Mouse (Mus musculus) MEL (cell line): ENCODE measurements around the gene Cers5. TPM values are rescaled to one million over a fixed set of nuclear protein-coding genes. Genes with fewer than 3 reads are reported as not detected.

Source experiments
- DNase-seq: peaks from one replicate; pipeline ENCODE4 v3.0.0; 2011; ENCODE audit warnings: low read depth, low spot score
- H3K27ac ChIP-seq: 2 replicates; pipeline ENCODE4 v1.5.1; 2012; ENCODE audit warnings: low read depth, mild to moderate bottlenecking, control low read depth, low read length, moderate library complexity; ENCODE audit not compliant: control insufficient read depth
- H3K27me3 ChIP-seq, 2 experiments: fragments of 150-350 bp in 1 of 2; sonication (generic) in 1 of 2; 2 replicates each; pipeline ENCODE4 v1.6.1; 2012; ENCODE audit warnings: low read length in 2 of 2, mild to moderate bottlenecking in 2 of 2, improper control_type of control experiment in 1 of 2, moderate library complexity in 1 of 2; ENCODE audit not compliant: insufficient read depth in 2 of 2, control insufficient read depth in 1 of 2
- H3K36me3 ChIP-seq, 2 experiments: 2 replicates each; pipeline ENCODE4 v1.6.1; 2012 to 2014; ENCODE audit warnings: low read length in 2 of 2, improper control_type of control experiment in 1 of 2, inconsistent platforms in 1 of 2, mild to moderate bottlenecking in 1 of 2; ENCODE audit not compliant: insufficient read depth in 2 of 2, control insufficient read depth in 1 of 2
- H3K4me1 ChIP-seq, 2 experiments: fragments of 150-350 bp in 1 of 2; sonication (generic) in 1 of 2; 2 replicates each; pipeline ENCODE4 v1.6.1; 2012; ENCODE audit warnings: low read length in 2 of 2, improper control_type of control experiment in 1 of 2, mild to moderate bottlenecking in 1 of 2; ENCODE audit not compliant: insufficient read depth in 2 of 2, control insufficient read depth in 1 of 2
- H3K4me3 ChIP-seq, 2 experiments: fragments of 150-350 bp in 1 of 2; sonication (generic) in 1 of 2; 2 replicates each; pipeline ENCODE4 v1.5.1; 2012; ENCODE audit warnings: low read depth in 2 of 2, low read length in 2 of 2, mild to moderate bottlenecking in 2 of 2, moderate library complexity in 2 of 2, control low read depth in 1 of 2, improper control_type of control experiment in 1 of 2; ENCODE audit not compliant: control insufficient read depth in 1 of 2, insufficient read depth in 1 of 2
- H3K79me2 ChIP-seq: 2 replicates; pipeline ENCODE4 v1.6.1; 2012; ENCODE audit warnings: mild to moderate bottlenecking, low read length, moderate library complexity; ENCODE audit not compliant: control insufficient read depth, poor library complexity, insufficient read depth
- H3K9ac ChIP-seq: 2 replicates; pipeline ENCODE4 v1.6.1; 2012; ENCODE audit warnings: low read depth, mild to moderate bottlenecking, control low read depth, low read length, moderate library complexity; ENCODE audit not compliant: control insufficient read depth, poor library complexity, severe bottlenecking
- H3K9me3 ChIP-seq: fragments of 150-350 bp; sonication (generic); replicated peaks from 2 replicates; pipeline ENCODE4 v1.6.1; 2012; ENCODE audit warnings: mild to moderate bottlenecking, low read length, improper control_type of control experiment, moderate library complexity; ENCODE audit not compliant: insufficient read depth
- BHLHE40 ChIP-seq: IDR thresholded peaks from 2 replicates; pipeline ENCODE4 v1.6.1; 2012; ENCODE audit warnings: low read depth, mild to moderate bottlenecking, inconsistent platforms, low read length, improper control_type of control experiment, borderline replicate concordance
- CHD1 ChIP-seq: IDR thresholded peaks from 2 replicates; pipeline ENCODE4 v1.6.1; 2012; ENCODE audit warnings: low read depth, mild to moderate bottlenecking, inconsistent platforms, low read length, improper control_type of control experiment
- CHD2 ChIP-seq: IDR thresholded peaks from 2 replicates; pipeline ENCODE4 v1.6.1; 2011; ENCODE audit warnings: low read length, improper control_type of control experiment
- CTCF ChIP-seq, 3 experiments: IDR thresholded peaks in 2 of 3; conservative IDR thresholded peaks in 1 of 3; 2 replicates each; pipeline ENCODE4 v1.5.1; 2011 to 2012; ENCODE audit warnings: low read length in 3 of 3, low read depth in 2 of 3, mild to moderate bottlenecking in 2 of 3, improper control_type of control experiment in 1 of 3, inconsistent platforms in 1 of 3, mixed read lengths in 1 of 3, moderate library complexity in 1 of 3; ENCODE audit not compliant: control insufficient read depth in 1 of 3, insufficient read depth in 1 of 3, poor library complexity in 1 of 3, severe bottlenecking in 1 of 3
- E2F4 ChIP-seq: IDR thresholded peaks from 2 replicates; pipeline ENCODE4 v1.6.1; 2011; ENCODE audit warnings: low read depth, low read length, improper control_type of control experiment, borderline replicate concordance
- ELF1 ChIP-seq: IDR thresholded peaks from 2 replicates; pipeline ENCODE4 v1.6.1; 2014; ENCODE audit warnings: low read depth, mild to moderate bottlenecking, inconsistent platforms, low read length, improper control_type of control experiment, moderate library complexity
- EP300 ChIP-seq, 2 experiments: IDR thresholded peaks; 2 replicates each; pipeline ENCODE4 v1.6.1; 2011; ENCODE audit warnings: improper control_type of control experiment in 2 of 2, low read length in 2 of 2, low read depth in 1 of 2, mild to moderate bottlenecking in 1 of 2
- ETS1 ChIP-seq: IDR thresholded peaks from 2 replicates; pipeline ENCODE4 v1.6.1; 2012; ENCODE audit warnings: low read depth, mild to moderate bottlenecking, inconsistent platforms, low read length, improper control_type of control experiment, moderate library complexity
- GABPA ChIP-seq: IDR thresholded peaks from 2 replicates; pipeline ENCODE4 v1.6.1; 2012; ENCODE audit warnings: low read depth, mild to moderate bottlenecking, inconsistent platforms, low read length, improper control_type of control experiment, moderate library complexity
- GATA1 ChIP-seq: IDR thresholded peaks from 2 replicates; pipeline ENCODE4 v1.6.1; 2011; ENCODE audit warnings: low read depth, low read length, improper control_type of control experiment
- HCFC1 ChIP-seq: IDR thresholded peaks from 2 replicates; pipeline ENCODE4 v1.6.1; 2012; ENCODE audit warnings: low read depth, mild to moderate bottlenecking, inconsistent platforms, low read length, improper control_type of control experiment, moderate library complexity
- JUND ChIP-seq: IDR thresholded peaks from 2 replicates; pipeline ENCODE4 v1.6.1; 2011; ENCODE audit warnings: low read depth, mild to moderate bottlenecking, improper control_type of control experiment, low read length
- MAFK ChIP-seq: IDR thresholded peaks from 2 replicates; pipeline ENCODE4 v1.6.1; 2011; ENCODE audit warnings: low read depth, mild to moderate bottlenecking, low read length, improper control_type of control experiment, borderline replicate concordance
- MAX ChIP-seq: IDR thresholded peaks from 2 replicates; pipeline ENCODE4 v1.6.1; 2011; ENCODE audit warnings: low read length, improper control_type of control experiment
- MAZ ChIP-seq: IDR thresholded peaks from 2 replicates; pipeline ENCODE4 v1.6.1; 2012; ENCODE audit warnings: low read depth, mild to moderate bottlenecking, inconsistent platforms, low read length, improper control_type of control experiment
- MEF2A ChIP-seq: IDR thresholded peaks from 2 replicates; pipeline ENCODE4 v1.6.1; 2014; ENCODE audit warnings: low read depth, mild to moderate bottlenecking, inconsistent platforms, low read length, improper control_type of control experiment; ENCODE audit not compliant: poor library complexity, insufficient replicate concordance, severe bottlenecking; ENCODE audit errors: extremely low read depth
- MXI1 ChIP-seq: IDR thresholded peaks from 2 replicates; pipeline ENCODE4 v1.6.1; 2011; ENCODE audit warnings: mild to moderate bottlenecking, low read depth, low read length, improper control_type of control experiment
- MYB ChIP-seq: IDR thresholded peaks from 2 replicates; pipeline ENCODE4 v1.6.1; 2011; ENCODE audit warnings: mild to moderate bottlenecking, low read depth, low read length, improper control_type of control experiment
- MYC ChIP-seq: IDR thresholded peaks from 2 replicates; pipeline ENCODE4 v1.6.1; 2011; ENCODE audit warnings: low read depth, mild to moderate bottlenecking, low read length, improper control_type of control experiment, moderate library complexity
- NELFE ChIP-seq: IDR thresholded peaks from 2 replicates; pipeline ENCODE4 v1.6.1; 2011; ENCODE audit warnings: low read depth, low read length, improper control_type of control experiment
- NRF1 ChIP-seq: IDR thresholded peaks from 2 replicates; pipeline ENCODE4 v1.6.1; 2014; ENCODE audit warnings: low read depth, mild to moderate bottlenecking, inconsistent platforms, low read length, improper control_type of control experiment, moderate library complexity; ENCODE audit not compliant: poor library complexity, insufficient read depth, severe bottlenecking
- POLR2A ChIP-seq, 2 experiments: IDR thresholded peaks; 2 replicates each; pipeline ENCODE4 v1.6.1; 2011 to 2012; ENCODE audit warnings: low read length in 2 of 2, mild to moderate bottlenecking in 2 of 2, control low read depth in 1 of 2, improper control_type of control experiment in 1 of 2, low read depth in 1 of 2, moderate library complexity in 1 of 2; ENCODE audit not compliant: control insufficient read depth in 1 of 2, insufficient read depth in 1 of 2, poor library complexity in 1 of 2
- POLR2AphosphoS2 ChIP-seq: IDR thresholded peaks from 2 replicates; pipeline ENCODE4 v1.6.1; 2011; ENCODE audit warnings: low read length, improper control_type of control experiment
- POLR2AphosphoS5 ChIP-seq: IDR thresholded peaks from 2 replicates; pipeline ENCODE4 v1.6.1; 2012; ENCODE audit warnings: low read depth, borderline replicate concordance, mild to moderate bottlenecking, inconsistent platforms, low read length, moderate library complexity, mixed read lengths
- RAD21 ChIP-seq: IDR thresholded peaks from 2 replicates; pipeline ENCODE4 v1.6.1; 2011; ENCODE audit warnings: mild to moderate bottlenecking, low read depth, low read length, improper control_type of control experiment
- RCOR1 ChIP-seq: IDR thresholded peaks from 2 replicates; pipeline ENCODE4 v1.6.1; 2012; ENCODE audit warnings: low read depth, mild to moderate bottlenecking, inconsistent platforms, low read length, improper control_type of control experiment
- SIN3A ChIP-seq: IDR thresholded peaks from 2 replicates; pipeline ENCODE4 v1.6.1; 2012; ENCODE audit warnings: low read length, improper control_type of control experiment, inconsistent platforms
- SMC3 ChIP-seq: IDR thresholded peaks from 2 replicates; pipeline ENCODE4 v1.6.1; 2011; ENCODE audit warnings: low read depth, low read length, improper control_type of control experiment
- TAL1 ChIP-seq: IDR thresholded peaks from 2 replicates; pipeline ENCODE4 v1.6.1; 2012; ENCODE audit warnings: mild to moderate bottlenecking, inconsistent platforms, low read length, moderate library complexity, mixed read lengths
- TCF12 ChIP-seq: IDR thresholded peaks from 2 replicates; pipeline ENCODE4 v1.6.1; 2014; ENCODE audit warnings: low read depth, mild to moderate bottlenecking, inconsistent platforms, low read length, improper control_type of control experiment, moderate library complexity
- UBTF ChIP-seq: IDR thresholded peaks from 2 replicates; pipeline ENCODE4 v1.6.1; 2012; ENCODE audit warnings: low read depth, mild to moderate bottlenecking, inconsistent platforms, low read length, improper control_type of control experiment, moderate library complexity, borderline replicate concordance; ENCODE audit not compliant: insufficient read depth
- USF1 ChIP-seq: IDR thresholded peaks from 2 replicates; pipeline ENCODE4 v1.6.1; 2014; ENCODE audit warnings: low read depth, mild to moderate bottlenecking, inconsistent platforms, low read length, improper control_type of control experiment, moderate library complexity
- USF2 ChIP-seq, 2 experiments: IDR thresholded peaks; 2 replicates each; pipeline ENCODE4 v1.6.1; 2011 to 2012; ENCODE audit warnings: improper control_type of control experiment in 2 of 2, low read length in 2 of 2, borderline replicate concordance in 1 of 2, inconsistent platforms in 1 of 2, low read depth in 1 of 2, mild to moderate bottlenecking in 1 of 2; ENCODE audit not compliant: insufficient read depth in 1 of 2
- ZC3H11A ChIP-seq: IDR thresholded peaks from 2 replicates; pipeline ENCODE4 v1.6.1; 2012; ENCODE audit warnings: low read depth, mild to moderate bottlenecking, inconsistent platforms, low read length, improper control_type of control experiment
- ZKSCAN1 ChIP-seq: IDR thresholded peaks from 2 replicates; pipeline ENCODE4 v1.6.1; 2012; ENCODE audit warnings: low read depth, mild to moderate bottlenecking, inconsistent platforms, low read length, improper control_type of control experiment, moderate library complexity
- ZMIZ1 ChIP-seq: IDR thresholded peaks from 2 replicates; pipeline ENCODE4 v1.6.1; 2012; ENCODE audit warnings: low read depth, mild to moderate bottlenecking, inconsistent platforms, low read length, improper control_type of control experiment, moderate library complexity
- ZNF384 ChIP-seq: IDR thresholded peaks from 2 replicates; pipeline ENCODE4 v1.6.1; 2012; ENCODE audit warnings: low read depth, mild to moderate bottlenecking, inconsistent platforms, low read length, improper control_type of control experiment
- polyA plus RNA-seq, 2 experiments: library from polyadenylated mRNA; stranded (reverse) in 1 of 2; unstranded in 1 of 2; fragments of >175 nt in 1 of 2; fragments of >200 nt in 1 of 2; gene quantifications; 2 replicates each; pipeline versions ENCODE4 v1.2.1 to v1.2.4; 2012; ENCODE audit warnings: low replicate concordance in 2 of 2, low read depth in 1 of 2; ENCODE audit not compliant: insufficient read length in 2 of 2, insufficient read depth in 1 of 2, missing spikeins in 1 of 2
- total RNA-seq: library from RNA; depleted of rRNA; stranded (reverse); fragments of 300-350 nt; gene quantifications from 2 replicates; pipeline ENCODE4 v1.2.3, GENCODE M21; 2012

The Cers5 gene
- total and polyA plus RNA-seq, 3 experiments, result 21.8 to 43.5 TPM; not detected in 1

DNA sequence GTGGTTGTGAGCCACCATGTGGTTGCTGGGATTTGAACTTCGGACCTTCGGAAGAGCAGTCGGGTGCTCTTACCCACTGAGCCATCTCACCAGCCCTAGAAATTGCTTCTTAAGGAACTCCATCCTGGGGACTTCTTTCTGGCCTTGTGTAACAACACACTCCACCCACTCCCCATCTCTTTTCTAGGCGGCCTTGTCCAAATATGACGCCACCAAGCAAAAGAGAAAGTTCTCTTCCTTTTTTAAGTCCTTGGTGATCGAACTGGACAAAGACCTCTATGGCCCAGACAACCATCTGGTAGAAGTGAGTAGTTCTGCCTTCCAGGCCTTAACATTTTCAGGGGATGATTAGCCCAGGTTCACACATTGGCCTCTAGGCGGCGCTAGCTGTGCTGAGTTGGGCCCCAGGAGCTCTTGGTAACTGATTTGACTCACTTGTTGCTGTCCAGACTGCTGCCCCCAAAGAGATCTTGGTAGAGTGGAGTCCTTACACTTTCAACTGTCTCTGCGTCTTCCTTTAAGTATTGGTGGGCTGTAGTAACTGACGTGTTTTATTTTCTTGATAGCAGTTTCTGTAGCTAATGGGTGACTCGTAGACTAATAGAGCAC lies 67.1 kb downstream of the Cers5 start, which contains the start of gene Gm17349:
Gene Gm17349 (minus strand): TSS at position 51 of the 609 bp plus-strand sequence.
- DNase-seq, result peak; percentile 89
- Histone ChIP-seq H3K4me3 (no peak within 1 kb of the TSS), H3K27me3 (no peaks in the 10 kb centered on the region), H3K4me1 (peaks cover 0 to 11% of the 10 kb centered on the region in 2 experiments; a peak in 2 of 4 replicates), H3K36me3 (peaks cover 3 to 4% of the 10 kb centered on the region in 2 experiments; a peak in 3 of 4 replicates), H3K79me2 (peaks cover 4% of the 10 kb centered on the region; the same call in 1 of the 2 replicates), H3K9ac (no peak within 1 kb of the TSS), H3K9me3 (no peaks in the 10 kb centered on the region), H3K27ac (no peak within 1 kb of the TSS)
- TF ChIP-seq RCOR1 (no peak), TAL1 (no peak), E2F4 (no peak), POLR2AphosphoS2 (no peak), USF1 (no peak), MYB (no peak), CHD1 (no peak), POLR2AphosphoS5 (no peak), UBTF (no peak), JUND (peak; percentile 57; the same call in 1 of the 2 replicates), POLR2A (IDR thresholded peaks at IDR 0.05; ENCODE audit: control insufficient read depth in 1 of 2, insufficient read depth in 1 of 2, low read depth in 1 of 2, low read length in 2 of 2, poor library complexity in 1 of 2) (no peak), SIN3A (no peak), MYC (no peak), ZKSCAN1 (no peak), ETS1 (no peak), ELF1 (no peak), CHD2 (no peak), RAD21 (peak; percentile 61), SMC3 (peak; percentile 73), MXI1 (no peak), HCFC1 (peak; percentile 24; the same call in 1 of the 2 replicates), GABPA (no peak), MEF2A (no peak), USF2 (IDR thresholded peaks at IDR 0.05; ENCODE audit: borderline replicate concordance in 1 of 2, insufficient read depth in 1 of 2, low read depth in 1 of 2, low read length in 2 of 2) (no peak), BHLHE40 (0 out of 2 replicates have a peak, but pooled peaks have one; percentile 41), MAZ (no peak), GATA1 (no peak), TCF12 (no peak), NELFE (no peak), ZNF384 (0 out of 2 replicates have a peak, but pooled peaks have one; percentile 34), MAFK (no peak), CTCF (IDR thresholded peaks at IDR 0.05 in 2 of 3, conservative IDR thresholded peaks at IDR 0.05 in 1 of 3; ENCODE audit: control insufficient read depth in 1 of 3, insufficient read depth in 1 of 3, low read depth in 2 of 3, low read length in 3 of 3, poor library complexity in 1 of 3, severe bottlenecking in 1 of 3) (peak; percentile 95 to 99 (median 98)), ZC3H11A (peak; percentile 39), EP300 (IDR thresholded peaks at IDR 0.05; ENCODE audit: low read depth in 1 of 2, low read length in 2 of 2) (no peak), MAX (no peak), NRF1 (no peak), ZMIZ1 (no peak)
